Mouse (Mus musculus) spleen, embryonic (tissue): Measurements from ENCODE around the gene Emid1.

Source experiments
- CTCF ChIA-PET: fragments of 350-600 bp; sonication (Branson Sonifier 250); formaldehyde crosslinking; loops from one replicate; lab custom pipeline; 2022; lab: Charles Lee

Gene Emid1

DNA sequence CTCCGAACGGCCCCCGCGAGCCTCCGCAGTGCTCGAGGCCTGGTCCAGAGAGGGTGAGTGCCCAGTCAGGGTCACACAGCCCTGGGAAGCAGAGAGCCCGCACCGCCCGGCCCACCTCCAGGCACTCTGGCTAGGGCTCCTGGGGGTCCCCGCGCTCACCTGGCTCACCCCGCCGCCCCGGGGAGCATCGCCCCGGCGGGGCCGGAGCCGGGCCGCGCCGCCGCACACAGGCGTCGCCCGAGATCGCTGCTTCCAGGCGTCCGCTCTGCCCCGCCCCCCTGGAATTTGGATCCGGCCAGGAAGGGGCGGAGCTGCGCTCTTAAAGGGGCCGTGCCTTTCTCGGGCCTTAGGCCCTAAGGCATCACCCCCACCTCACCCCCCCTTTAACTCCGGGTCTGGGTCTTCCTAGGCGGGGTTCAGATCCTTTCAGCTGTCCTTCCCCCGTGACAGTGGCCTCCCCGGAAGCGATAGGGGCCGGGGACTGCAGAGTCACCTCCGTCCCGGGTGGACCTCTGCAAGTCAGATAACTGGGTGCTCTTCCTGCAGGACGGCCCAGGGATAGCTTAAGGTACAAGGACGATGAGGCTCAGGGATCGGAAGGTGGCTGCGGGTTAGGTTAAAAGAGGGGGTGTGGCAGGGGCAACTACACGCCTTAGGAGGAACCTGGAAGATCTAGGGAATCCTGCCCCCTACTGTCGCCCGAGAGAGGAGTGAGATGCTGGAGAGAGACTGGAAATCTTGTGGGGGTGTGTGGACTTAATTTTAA is 86.8 kb downstream of the Emid1 start, which contains the start of gene Gas2l1:
Gene Gas2l1, minus strand, starts transcription at position 272 of the 766 bp plus-strand sequence.
- CTCF ChIA-PET = interaction anchor here (1.0 kb wide), 1 partner anchor 92 kb away, joined by 4 read pairs; no protein-coding TSS in a partner anchor

DNA sequence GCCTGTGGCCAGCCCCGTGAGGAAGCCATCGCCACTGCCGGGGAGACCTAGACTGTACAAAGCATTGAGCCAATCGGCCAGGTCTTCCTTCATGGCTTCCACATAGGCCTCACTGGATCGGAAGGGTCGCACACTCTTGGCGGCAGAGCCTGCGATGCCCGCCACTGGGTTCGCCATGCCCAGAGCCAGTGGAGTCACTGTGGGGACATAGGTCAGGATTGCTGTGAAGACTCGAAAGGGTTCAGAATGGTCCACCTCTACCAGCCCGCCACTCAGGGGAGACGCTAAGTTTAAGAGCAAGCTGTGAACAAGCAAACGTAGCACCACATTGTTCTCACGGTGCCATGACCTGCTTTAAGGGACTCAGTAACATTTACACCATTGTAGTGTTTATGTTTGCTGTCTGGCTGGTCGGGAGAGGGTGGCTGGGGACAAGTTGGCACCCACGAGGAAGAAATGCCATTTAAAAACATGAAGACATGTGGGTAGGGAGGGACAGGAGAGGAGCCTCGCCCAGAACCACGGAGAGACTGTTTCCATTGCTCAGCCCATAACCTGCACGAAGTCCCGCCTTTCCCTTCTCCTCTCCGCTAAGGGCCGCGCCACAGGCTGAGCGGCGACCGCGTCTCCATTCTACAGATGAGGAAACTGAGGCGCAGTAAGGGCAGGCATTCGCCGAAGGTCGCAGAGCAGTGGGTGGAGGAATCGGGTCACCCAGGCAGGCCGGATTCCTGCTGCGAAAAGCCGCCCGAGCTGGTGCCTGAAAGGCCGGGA is 87.6 kb downstream of the Emid1 start:
- CTCF ChIA-PET = interaction anchor here (1.0 kb wide), 1 partner anchor 91 kb away, joined by 4 read pairs; no protein-coding TSS in a partner anchor

DNA sequence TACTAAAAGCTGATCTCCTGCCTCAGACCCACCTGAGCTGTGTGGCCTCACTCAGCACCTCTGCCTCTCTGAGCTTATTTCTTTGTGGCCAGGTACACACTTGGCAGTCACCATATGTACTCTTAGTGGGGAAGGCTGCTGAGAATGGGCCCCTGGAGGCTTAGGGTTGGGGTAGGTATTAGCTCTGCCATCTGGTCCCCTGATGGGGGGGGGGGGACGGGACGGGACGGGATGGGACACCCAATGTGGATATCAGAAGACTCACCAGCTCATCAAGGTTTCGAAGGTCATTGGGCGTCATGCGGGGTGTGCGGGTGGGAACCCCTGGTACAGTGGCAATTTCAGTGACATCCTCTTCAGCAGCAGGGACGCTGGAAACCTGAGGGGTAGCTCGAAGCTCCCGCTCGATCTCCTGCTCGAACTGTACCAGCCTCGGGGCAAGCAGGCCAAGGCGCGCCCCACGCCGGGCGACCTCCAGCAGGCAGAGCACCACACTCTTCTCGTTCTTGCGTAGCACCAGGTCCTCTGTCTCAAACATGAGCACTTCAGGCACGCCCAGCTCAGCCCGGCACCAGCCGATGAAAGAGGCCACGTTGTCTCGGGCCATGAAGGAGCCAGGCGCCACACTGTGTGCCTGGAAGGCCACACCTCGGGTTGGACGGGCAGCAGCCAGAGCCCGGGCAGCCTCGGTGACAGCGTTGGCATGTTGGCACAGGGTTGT is 88.3 kb downstream of the Emid1 start:
- CTCF ChIA-PET = interaction anchor here (0.6 kb wide), 1 partner anchor 782 kb away, joined by 7 read pairs; no protein-coding TSS in a partner anchor

DNA sequence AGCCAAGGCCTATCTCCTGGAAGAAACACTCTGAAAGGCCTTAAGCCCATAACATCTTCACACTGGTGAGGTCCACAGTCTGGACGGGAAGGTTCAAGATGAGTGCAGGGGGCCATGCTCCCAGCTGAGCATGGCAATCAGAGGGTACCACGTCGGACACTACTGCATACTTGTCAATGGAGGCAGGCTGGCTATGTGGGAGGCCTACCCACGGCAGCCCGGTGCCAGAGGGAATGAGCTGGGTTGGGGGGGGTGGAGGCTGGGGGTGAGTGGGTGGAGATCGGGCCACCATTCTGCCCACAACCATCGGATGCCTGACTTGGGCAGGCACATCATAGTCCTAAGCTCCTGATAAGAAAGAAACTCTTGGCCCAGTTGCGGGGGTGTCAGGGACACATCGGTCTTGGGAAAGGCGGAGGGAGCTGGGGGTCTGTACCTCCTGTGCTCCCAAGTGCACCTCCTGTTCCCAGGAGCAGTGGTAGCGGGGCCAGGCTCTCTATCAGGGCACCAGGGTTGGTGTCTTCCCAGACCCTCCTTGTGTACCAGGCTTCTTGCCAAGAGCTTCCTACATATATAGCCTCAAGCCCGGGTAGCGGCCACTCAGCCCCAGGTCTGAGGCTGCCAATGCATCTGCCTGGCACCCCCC is 89.1 kb downstream of the Emid1 start:
- CTCF ChIA-PET = interaction anchor here (0.6 to 1.1 kb wide), 4 partner anchors 17 to 782 kb away, joined by 3 to 7 read pairs (median 4); no protein-coding TSS in a partner anchor

DNA sequence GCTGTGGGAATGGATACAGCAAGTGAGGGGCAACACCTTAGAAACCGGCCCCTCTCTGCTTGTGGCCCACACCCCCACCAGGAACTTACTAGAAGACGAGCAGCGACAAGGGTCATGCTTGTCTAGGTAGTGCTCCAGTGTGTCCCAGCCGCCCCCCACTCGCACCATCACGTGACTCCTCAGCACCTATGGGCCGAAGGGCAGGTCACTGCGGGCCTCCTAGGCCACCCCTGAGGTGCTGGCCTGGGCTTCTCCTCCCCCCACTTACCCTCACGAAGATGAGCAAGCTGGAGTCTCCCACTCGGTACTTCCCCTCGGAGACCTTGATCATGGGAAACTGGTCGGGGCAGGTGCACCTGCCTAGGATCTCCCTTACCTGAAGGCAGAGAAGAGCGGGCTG is 89.7 kb downstream of the Emid1 start:
- CTCF ChIA-PET = interaction anchor here (0.6 to 1.1 kb wide), 3 partner anchors 16 to 179 kb away, joined by 3 to 4 read pairs (median 3); no protein-coding TSS in a partner anchor

DNA sequence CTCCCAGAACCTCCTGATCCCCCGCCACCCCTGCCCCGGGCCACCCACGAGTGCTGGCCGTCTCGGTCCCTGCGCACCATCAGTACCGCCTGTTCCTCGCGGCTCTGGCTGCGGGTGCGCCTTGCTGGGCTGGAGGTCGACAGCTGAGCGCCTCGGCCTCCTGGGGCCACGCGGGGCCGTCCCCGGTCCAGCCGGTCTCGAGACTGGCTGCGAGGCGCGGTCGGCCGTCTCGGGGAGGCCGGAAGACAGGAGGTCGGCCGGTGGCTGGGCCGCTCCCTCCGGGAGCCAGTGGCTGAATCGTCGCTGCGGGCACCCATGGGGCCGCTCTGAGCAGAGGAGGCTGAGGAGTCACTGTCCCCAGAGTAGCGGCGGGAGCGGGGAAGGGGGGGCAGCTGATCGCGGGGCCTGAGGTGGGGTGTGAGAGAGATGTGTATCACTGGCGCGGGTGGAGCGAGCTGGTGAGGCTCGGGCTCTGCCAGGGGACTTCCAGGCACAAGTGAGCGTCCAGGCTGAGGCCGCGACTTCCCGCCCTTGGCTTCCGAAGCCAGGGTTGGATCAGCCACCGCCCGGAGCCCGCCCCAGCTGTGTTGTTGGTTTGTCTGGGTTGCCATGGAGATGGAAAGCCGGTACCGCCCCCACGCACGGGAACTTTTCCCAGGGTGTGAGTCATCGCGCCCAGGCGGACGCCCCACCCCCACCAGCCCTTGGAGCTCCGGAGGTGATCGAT is 90.5 kb downstream of the Emid1 start:
- CTCF ChIA-PET = interaction anchor here (0.7 kb wide), 1 partner anchor 892 kb away, joined by 3 read pairs; no protein-coding TSS in a partner anchor

DNA sequence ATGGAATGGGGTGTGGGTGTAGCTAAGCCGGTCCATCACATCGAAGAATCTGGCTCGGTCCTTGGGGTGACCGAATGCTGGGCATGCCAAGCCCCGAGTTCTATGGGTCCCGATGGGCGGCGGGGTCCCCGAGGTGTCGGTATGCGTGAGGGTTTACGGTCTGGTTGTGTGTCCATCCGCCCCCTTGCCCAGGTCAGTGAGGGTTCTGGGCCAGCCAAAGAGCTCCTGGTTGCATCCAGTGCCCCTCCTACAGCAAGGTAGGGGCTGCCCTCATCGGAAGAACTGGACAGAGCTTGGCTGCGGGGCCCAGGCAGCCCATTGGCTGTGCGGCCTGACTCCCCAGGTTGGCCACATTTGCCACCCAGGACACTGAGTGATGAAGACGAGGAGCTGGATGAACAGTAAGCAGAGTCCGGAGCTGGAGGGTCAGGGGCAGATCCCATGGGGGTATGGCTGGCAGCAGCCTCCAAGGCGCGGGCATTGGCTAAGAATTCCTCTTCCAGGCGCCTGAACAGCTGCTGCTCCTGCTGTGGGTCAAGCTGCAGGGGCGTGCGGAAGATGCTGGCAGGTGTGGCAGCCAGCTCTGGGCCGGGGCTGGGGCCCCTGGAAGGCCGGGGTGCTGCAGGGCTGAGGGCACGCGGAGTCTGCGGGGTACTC is 91.2 kb downstream of the Emid1 start:
- CTCF ChIA-PET = no interaction called here

DNA sequence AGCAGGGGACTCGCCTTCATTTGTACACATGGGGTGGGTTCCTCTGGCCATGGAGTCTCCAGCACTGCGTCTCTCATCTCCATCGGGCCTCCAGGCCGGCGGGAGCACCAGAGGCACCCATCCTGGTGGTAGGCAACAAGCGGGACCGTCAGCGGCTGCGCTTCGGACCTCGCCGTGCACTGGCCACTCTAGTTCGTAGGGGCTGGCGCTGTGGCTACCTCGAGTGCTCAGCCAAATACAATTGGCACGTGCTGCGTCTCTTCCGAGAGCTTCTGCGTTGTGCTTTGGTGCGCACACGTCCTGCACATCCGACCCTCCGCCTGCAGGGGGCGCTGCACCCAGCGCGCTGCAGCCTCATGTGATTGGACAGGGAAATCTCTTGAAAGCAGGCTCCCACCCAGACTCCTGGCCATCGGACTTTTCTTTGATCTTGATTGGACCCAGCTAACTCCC is 92.3 kb downstream of the Emid1 start:
- CTCF ChIA-PET = interaction anchor here (0.5 kb wide), 1 partner anchor 45 kb away, joined by 4 read pairs; no protein-coding TSS in a partner anchor

DNA sequence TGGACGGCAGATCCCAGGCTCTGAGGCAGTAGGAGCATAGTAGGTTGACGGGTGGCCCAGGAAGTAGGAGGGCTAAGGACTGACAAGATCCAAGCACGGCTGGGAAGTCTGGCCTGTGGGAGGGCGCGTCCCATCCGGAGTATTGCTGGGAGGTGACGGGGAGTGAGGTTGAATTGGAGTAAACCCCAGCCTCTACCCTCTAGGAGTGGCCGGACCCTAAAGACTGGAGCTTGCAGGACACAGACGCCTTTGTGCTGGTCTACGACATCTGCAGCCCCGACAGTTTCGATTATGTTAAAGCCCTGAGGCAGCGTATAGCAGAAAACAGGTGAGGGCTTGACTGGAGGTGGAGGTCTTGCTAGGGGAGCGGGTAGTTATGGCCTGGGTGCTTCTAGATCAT is 92.8 kb downstream of the Emid1 start:
- CTCF ChIA-PET = no interaction called here

DNA sequence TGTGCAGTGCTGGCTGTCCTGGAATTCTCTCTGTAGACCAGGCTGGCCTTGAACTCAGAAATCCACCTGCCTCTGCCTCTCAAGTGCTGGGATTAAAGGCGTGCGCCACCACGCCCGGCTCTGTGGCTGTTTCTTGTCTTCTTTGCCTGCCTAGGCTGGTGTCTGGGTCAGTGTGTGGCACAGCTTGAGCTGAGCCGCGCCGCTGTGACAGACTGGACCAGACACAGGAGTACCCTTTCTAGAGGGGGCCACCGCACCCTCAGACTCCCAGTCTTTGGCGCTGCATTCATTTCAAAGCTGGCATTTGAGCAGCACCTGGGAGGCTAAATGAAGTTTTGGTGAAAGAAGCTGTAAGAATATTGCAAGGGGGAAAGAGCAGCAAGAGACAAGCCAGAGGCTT is 93.3 kb downstream of the Emid1 start:
- CTCF ChIA-PET = no interaction called here

DNA sequence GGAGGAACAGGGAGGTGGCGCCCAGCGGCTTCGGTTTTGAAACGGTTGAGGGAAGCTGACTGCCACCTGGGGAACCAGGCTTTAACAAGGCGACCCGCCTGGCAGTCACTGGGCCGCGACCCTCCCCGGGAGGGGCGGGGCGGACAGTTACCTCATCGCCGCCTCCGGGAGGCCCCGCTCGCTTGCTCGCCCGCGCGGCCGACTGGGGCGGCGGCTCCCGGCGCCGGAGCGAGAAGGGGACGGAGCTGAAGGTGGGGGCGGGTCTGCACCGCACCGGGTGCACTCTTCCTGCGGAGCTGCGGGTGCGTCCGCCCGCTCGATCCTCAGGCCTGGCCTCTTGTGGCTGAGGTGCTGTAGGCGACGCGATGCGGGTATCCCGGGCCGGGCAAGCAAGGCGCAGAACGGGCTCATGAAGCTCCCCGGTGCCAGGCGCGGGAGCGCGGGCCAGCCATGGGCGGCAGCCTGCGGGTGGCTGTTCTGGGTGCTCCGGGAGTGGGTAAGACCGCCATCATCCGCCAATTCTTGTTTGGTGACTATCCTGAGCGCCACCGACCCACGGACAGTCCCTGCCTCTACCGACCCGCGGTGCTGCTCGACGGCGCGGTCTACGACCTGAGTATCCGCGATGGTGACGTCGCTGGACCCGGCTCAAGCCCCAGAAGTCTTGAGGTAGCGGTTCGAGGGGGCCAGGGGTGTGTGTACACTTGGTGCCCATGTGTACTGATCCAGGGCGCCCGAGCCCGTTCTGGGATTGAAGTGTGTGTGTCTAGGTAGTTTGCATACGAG is 94.0 kb downstream of the Emid1 start, which contains the start of gene Rasl10a:
Gene Rasl10a, plus strand, starts transcription at position 273 of the 786 bp plus-strand sequence.
- CTCF ChIA-PET = no interaction called here

DNA sequence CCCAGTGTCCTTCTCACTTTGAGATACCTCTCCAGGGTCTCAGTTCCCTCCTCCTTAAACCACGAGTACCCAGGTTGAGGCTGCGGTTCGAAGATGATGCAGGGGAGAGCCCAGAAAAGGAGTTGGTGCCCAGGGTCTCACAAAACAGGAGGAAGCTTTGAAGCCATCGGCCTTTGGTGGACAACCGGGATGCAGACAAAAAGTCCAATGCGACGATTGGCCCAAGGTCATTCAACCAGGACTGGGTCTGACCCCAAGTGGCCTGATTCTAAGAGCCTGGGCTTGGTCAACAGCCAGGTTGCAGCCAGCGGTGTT is 94.6 kb downstream of the Emid1 start:
- CTCF ChIA-PET = no interaction called here

DNA sequence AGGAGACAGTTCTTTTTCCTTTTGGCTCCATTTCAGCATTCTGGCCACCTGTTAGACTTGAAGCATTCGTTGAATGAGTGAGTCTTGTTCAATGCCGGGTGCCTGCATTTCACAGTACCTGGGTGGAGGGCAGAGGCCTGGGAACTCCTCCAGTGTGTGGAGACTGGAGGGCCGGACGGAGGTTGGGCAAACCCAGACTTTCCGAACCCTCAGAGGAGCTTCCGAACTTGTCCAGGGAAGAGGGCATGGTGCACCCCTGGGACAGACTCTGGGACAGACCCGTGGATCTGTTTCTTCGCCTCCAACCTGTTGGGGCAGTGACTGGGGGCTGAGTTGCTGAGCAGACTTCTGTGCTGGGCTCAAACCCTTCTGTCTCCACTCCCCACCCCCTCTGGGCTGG is 95.0 kb downstream of the Emid1 start:
- CTCF ChIA-PET = interaction anchor here (0.6 kb wide), 1 partner anchor 451 kb away, joined by 4 read pairs; no protein-coding TSS in a partner anchor
